Mouse (Mus musculus) limb, embryonic 12.5 days (tissue): ENCODE results near the gene Sgpp1. TPM values are rescaled to one million over a fixed set of nuclear protein-coding genes. Genes with fewer than 3 reads are reported as not detected.
A peak's percentile ranks its signal among the peaks of the same experiment; 100 is the strongest.

Source experiments
- ATAC-seq: fragments of 200-750 bp; cut with Nextera tagmentation; 2 replicates; pipeline ENCODE4 v1.8.0; 2017; ENCODE audit warnings: low read depth, moderate TSS enrichment; ENCODE audit not compliant: insufficient number of reproducible peaks, insufficient read depth, low FRiP score, low TSS enrichment
- H3K27ac ChIP-seq: fragments of 300-500 bp; sonication (generic); 2 replicates; pipeline ENCODE4 v1.5.1; 2016; ENCODE audit warnings: mild to moderate bottlenecking, moderate library complexity
- H3K27me3 ChIP-seq: fragments of 300-500 bp; sonication (generic); 2 replicates; pipeline ENCODE4 v1.6.1; 2016; ENCODE audit warnings: mild to moderate bottlenecking, moderate library complexity
- H3K36me3 ChIP-seq: fragments of 300-500 bp; sonication (generic); 2 replicates; pipeline ENCODE4 v1.6.1; 2016; ENCODE audit warnings: mild to moderate bottlenecking, moderate library complexity
- H3K4me1 ChIP-seq: fragments of 300-500 bp; sonication (generic); replicated peaks from 2 replicates; pipeline ENCODE4 v1.6.1; 2016
- H3K4me2 ChIP-seq: fragments of 300-500 bp; sonication (generic); 2 replicates; pipeline ENCODE4 v1.6.1; 2016; ENCODE audit warnings: mild to moderate bottlenecking, moderate library complexity
- H3K4me3 ChIP-seq: fragments of 300-500 bp; sonication (generic); replicated peaks from 2 replicates; pipeline ENCODE4 v1.5.1; 2016; ENCODE audit warnings: mild to moderate bottlenecking
- H3K9ac ChIP-seq: fragments of 300-500 bp; sonication (generic); replicated peaks from 2 replicates; pipeline ENCODE4 v1.6.1; 2016; ENCODE audit warnings: mild to moderate bottlenecking, moderate library complexity
- H3K9me3 ChIP-seq: fragments of 300-500 bp; sonication (generic); 2 replicates; pipeline ENCODE4 v1.6.1; 2016; ENCODE audit warnings: mild to moderate bottlenecking, moderate library complexity
- WGBS: fragments of 180-500 bp; shearing (Covaris S2); methylation state at CpG from one replicate; pipeline ENCODE4 v1.1.7; 2016; 5-methylcytosine and 5-hydroxymethylcytosine counted together
- polyA plus RNA-seq: library from polyadenylated mRNA; unstranded; fragments of >200 nt; fragmentation: Nextera tagmentation; extraction: Ambion mirVana; gene quantifications from 2 replicates; pipeline ENCODE4 v1.2.1, GENCODE M21; 2016

Gene Sgpp1
- polyA plus RNA-seq, 1 experiment from 2014 or later: 13.4 TPM

DNA sequence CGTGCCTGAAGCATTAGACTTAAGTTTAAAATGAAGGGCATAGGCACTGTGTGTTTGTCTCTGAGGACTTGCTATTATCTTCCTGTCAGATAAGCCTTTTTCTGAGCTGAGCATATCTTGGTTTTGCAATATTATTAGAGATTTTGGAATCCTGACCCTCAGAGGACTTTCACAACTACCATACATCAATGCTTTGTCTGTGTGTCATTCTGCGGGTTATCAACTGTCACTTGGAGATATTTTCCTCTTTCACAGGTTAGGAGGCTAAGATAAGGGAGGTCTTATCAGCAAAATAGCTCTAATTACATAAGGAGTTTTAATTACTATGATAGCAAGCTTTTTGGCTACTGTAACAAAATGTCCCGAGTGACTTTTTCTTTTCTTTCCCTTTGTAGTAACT is 16.5 kb upstream of the Sgpp1 start:
- no peak overlapping the region for H3K9ac ChIP-seq
- H3K27ac ChIP-seq: no peak overlapping the region
- no peak overlapping the region for H3K4me2 ChIP-seq
- H3K36me3 ChIP-seq: no peaks in the 10 kb centered on the region
- no peak for ATAC-seq
- no peaks in the 10 kb centered on the region for H3K27me3 ChIP-seq
- no peak overlapping the region for H3K4me3 ChIP-seq
- WGBS: 82% methylated on average over 3 of the region's 3 CpGs
- no peaks in the 10 kb centered on the region for H3K9me3 ChIP-seq
- H3K4me1 ChIP-seq: no peaks in the 10 kb centered on the region

DNA sequence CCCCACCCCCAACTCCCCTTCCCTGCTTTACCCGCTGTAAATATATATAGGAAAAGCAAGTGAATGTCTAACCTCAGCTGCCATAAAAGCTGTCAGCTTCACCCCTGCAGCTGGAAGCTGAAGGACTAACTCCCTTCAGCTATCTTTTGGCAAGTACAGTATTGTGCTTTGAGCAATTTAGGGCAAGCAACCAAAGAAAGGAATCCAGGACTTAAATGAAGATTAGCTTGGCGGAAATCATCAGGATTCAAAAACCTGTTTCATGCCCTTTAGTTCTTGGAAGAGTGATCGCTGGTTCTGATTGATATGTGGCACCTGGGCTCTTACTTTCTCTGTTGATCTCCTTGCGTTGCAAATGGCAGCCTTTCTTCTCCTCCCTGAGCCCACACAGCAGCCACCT is 13.0 kb upstream of the Sgpp1 start:
- Histone ChIP-seq H3K27me3 (no peaks in the 10 kb centered on the region), H3K36me3 (no peaks in the 10 kb centered on the region), H3K9ac (no peak overlapping the region), H3K9me3 (no peaks in the 10 kb centered on the region), H3K4me2 (no peak overlapping the region), H3K4me1 (no peaks in the 10 kb centered on the region), H3K4me3 (no peak overlapping the region), H3K27ac (no peak overlapping the region)
- ATAC-seq: no peak
- WGBS: 69% methylated on average over 4 of the region's 4 CpGs

- WGBS: 84% methylated on average over 14 of the region's 14 CpGs
- no peaks in the 10 kb centered on the region for H3K4me1 ChIP-seq
These were observed 10.3 kb upstream of the Sgpp1 start for GRCm38 (mm10) chr12:75745697-75746290.

DNA sequence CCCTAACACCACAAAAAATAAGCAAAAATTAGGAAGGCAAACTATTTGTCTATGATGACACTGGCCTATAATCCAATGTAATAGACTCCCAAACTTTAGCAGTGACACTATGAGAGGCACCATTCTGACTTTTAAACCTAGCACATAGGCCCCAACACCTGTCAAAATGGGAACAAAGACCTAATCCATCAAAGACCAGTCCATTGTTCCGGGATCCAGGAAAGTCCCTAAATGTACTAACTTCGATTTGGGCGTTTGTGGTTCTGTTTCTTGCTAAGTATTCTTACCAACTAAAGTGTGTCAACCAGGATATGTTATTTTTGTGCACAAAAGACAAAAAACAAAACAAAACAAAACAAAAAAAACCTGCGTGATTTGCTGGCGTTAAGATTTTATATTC is 6.6 kb upstream of the Sgpp1 start:
- Histone ChIP-seq H3K4me3 (no peak overlapping the region), H3K4me1 (no peaks in the 10 kb centered on the region), H3K9ac (no peak overlapping the region), H3K9me3 (no peaks in the 10 kb centered on the region), H3K27ac (no peak overlapping the region), H3K27me3 (no peaks in the 10 kb centered on the region), H3K4me2 (no peak overlapping the region), H3K36me3 (no peaks in the 10 kb centered on the region)
- 87% methylated on average over 5 of the region's 5 CpGs for WGBS
- no peak for ATAC-seq

More at GRCm38 (mm10) chr12:75745697-75746290, 10.3 kb upstream of the Sgpp1 start:
- Histone ChIP-seq H3K27ac (no peak overlapping the region), H3K27me3 (no peaks in the 10 kb centered on the region), H3K4me2 (no peak overlapping the region), H3K4me3 (no peak overlapping the region), H3K9ac (no peak overlapping the region), H3K9me3 (no peaks in the 10 kb centered on the region), H3K36me3 (no peaks in the 10 kb centered on the region)
- no peak for ATAC-seq

GRCm38 (mm10) chr12:75741273-75741672 is 5.7 kb upstream of the Sgpp1 start:
- ATAC-seq: no peak
- no peaks in the 10 kb centered on the region for H3K36me3 ChIP-seq
- H3K9me3 ChIP-seq: no peaks in the 10 kb centered on the region
- H3K9ac ChIP-seq: no peak overlapping the region
- 85% methylated on average over 2 of the region's 2 CpGs for WGBS
- no peaks in the 10 kb centered on the region for H3K4me1 ChIP-seq
- no peak overlapping the region for H3K27ac ChIP-seq
- H3K4me2 ChIP-seq: no peak overlapping the region
- H3K27me3 ChIP-seq: no peaks in the 10 kb centered on the region
- no peak overlapping the region for H3K4me3 ChIP-seq

- Histone ChIP-seq H3K4me1 (no peaks in the 10 kb centered on the region), H3K9me3 (no peaks in the 10 kb centered on the region), H3K27me3 (no peaks in the 10 kb centered on the region), H3K9ac (no peak overlapping the region), H3K27ac (no peak overlapping the region), H3K4me3 (no peak overlapping the region), H3K36me3 (no peaks in the 10 kb centered on the region), H3K4me2 (no peak overlapping the region)
- ATAC-seq: no peak
- 82% methylated on average over 1 of the region's 1 CpGs for whole genome bisulfite sequencing
These were observed 4.9 kb upstream of the Sgpp1 start for GRCm38 (mm10) chr12:75740451-75740850.

- Histone ChIP-seq H3K9ac (no peak overlapping the region), H3K4me1 (no peaks in the 10 kb centered on the region), H3K27me3 (no peaks in the 10 kb centered on the region), H3K36me3 (no peaks in the 10 kb centered on the region), H3K9me3 (no peaks in the 10 kb centered on the region), H3K4me2 (no peak overlapping the region), H3K27ac (no peak overlapping the region), H3K4me3 (no peak overlapping the region)
- no peak for ATAC-seq
- WGBS: 69% methylated on average over 2 of the region's 2 CpGs
These were observed 4.1 kb upstream of the Sgpp1 start for GRCm38 (mm10) chr12:75739611-75740010.

- Histone ChIP-seq H3K9me3 (no peaks in the 10 kb centered on the region), H3K9ac (no peak overlapping the region), H3K27me3 (no peaks in the 10 kb centered on the region), H3K27ac (no peak overlapping the region), H3K36me3 (no peaks in the 10 kb centered on the region), H3K4me1 (peaks cover 15% of the 10 kb centered on the region), H3K4me2 (no peak overlapping the region), H3K4me3 (peak overlapping the region; percentile 82; the same call in 1 of the 2 replicates)
- no peak for ATAC-seq
- 69% methylated on average over 4 of the region's 4 CpGs for WGBS
These were observed 767 bp upstream of the Sgpp1 start for GRCm38 (mm10) chr12:75736296-75736695.

DNA sequence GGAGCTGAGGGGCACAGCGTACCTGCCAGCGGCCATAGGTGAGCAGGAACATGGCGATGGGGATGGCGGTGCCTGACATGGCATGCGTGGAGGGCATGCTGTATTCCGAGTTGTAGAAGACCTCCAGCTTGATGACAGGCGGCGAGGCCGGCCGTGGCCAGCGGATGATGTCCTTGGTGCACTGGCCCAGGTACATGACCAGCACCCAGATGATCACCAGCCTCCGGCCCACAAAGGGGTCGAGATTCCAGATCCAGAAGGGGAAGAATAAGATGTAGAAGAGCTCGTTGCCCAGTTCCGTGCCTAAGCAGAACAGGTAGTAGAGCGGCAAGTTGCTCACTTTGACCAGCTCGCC is 661 bp downstream of the Sgpp1 start:
- H3K27me3 ChIP-seq: no peaks in the 10 kb centered on the region
- 2% methylated on average over 17 of the region's 17 CpGs for WGBS
- H3K4me2 ChIP-seq: peak overlapping the region; percentile 95
- H3K4me3 ChIP-seq: peak overlapping the region; percentile 82
- H3K4me1 ChIP-seq: peaks cover 15% of the 10 kb centered on the region
- no peaks in the 10 kb centered on the region for H3K36me3 ChIP-seq
- peak overlapping the region; percentile 56; the same call in 1 of the 2 replicates for H3K27ac ChIP-seq
- H3K9me3 ChIP-seq: no peaks in the 10 kb centered on the region
- ATAC-seq: peak; percentile 56; the same call in 1 of the 2 replicates
- H3K9ac ChIP-seq: peak overlapping the region; percentile 86

GRCm38 (mm10) chr12:75734167-75734566 is 1.4 kb downstream of the Sgpp1 start:
- H3K9me3 ChIP-seq: no peaks in the 10 kb centered on the region
- WGBS: 9% methylated on average over 10 of the region's 10 CpGs
- ATAC-seq: no peak
- no peak overlapping the region for H3K27ac ChIP-seq
- no peaks in the 10 kb centered on the region for H3K36me3 ChIP-seq
- peak overlapping the region; percentile 95 for H3K4me2 ChIP-seq
- peaks cover 15% of the 10 kb centered on the region for H3K4me1 ChIP-seq
- H3K4me3 ChIP-seq: peak overlapping the region; percentile 82
- H3K9ac ChIP-seq: peak overlapping the region; percentile 86
- H3K27me3 ChIP-seq: no peaks in the 10 kb centered on the region

GRCm38 (mm10) chr12:75733331-75734070 is 2.0 kb downstream of the Sgpp1 start:
- 41% methylated on average over 7 of the region's 7 CpGs for WGBS
- no peaks in the 10 kb centered on the region for H3K9me3 ChIP-seq

More at GRCm38 (mm10) chr12:75733331-75734070, 2.0 kb downstream of the Sgpp1 start:
- peak overlapping the region; percentile 95 for H3K4me2 ChIP-seq
- no peak overlapping the region for H3K9ac ChIP-seq
- peaks cover 15% of the 10 kb centered on the region for H3K4me1 ChIP-seq
- H3K27me3 ChIP-seq: no peaks in the 10 kb centered on the region
- no peak overlapping the region for H3K27ac ChIP-seq
- H3K36me3 ChIP-seq: peaks cover 5% of the 10 kb centered on the region
- peak overlapping the region; percentile 82 for H3K4me3 ChIP-seq
- ATAC-seq: no peak
